Mouse (Mus musculus): ENCODE results near the gene Rps15a.

The Rps15a gene

DNA sequence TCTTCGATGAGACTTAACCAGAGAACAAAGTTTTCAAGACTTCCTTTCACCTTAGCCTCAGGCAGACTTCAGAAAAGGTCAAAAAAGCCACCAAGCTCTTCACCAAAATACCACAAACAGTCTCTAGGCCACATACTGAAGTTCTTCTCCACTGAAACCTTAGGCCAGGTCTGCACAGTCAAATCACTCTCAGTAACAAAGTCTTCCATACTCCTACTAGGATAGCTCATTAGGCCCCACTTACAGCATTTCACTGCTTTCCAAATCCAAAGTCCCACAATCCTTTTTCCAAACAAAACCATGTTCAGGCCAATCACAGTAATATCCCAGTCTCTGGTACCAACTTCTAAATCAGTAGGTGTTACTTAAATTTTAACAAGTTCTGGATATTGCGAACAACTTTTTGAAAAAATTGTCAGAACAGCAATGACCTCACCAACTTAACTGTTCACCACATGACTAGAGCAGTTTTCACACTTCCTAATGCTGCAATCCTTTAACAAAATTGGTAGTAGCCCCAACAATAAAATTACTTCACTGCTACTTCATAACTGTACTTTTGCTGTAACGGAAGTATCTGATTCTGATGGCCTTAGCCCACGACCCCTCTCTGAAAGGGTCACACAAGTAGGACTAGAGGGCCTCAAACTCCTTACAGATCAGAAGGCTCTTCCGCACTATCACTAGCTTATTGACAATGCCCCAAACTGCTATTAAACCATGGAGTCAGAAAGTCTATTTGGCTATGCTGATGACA is 2.3 kb downstream of the Rps15a start:
- DNase-seq: no peak

- DNase-seq: no peak
Observed at GRCm38 (mm10) chr7:118111128-118111527, 4.9 kb downstream of the Rps15a start.

GRCm38 (mm10) chr7:118107671-118108070 is 8.3 kb downstream of the Rps15a start:
- no peak for DNase-seq

DNA sequence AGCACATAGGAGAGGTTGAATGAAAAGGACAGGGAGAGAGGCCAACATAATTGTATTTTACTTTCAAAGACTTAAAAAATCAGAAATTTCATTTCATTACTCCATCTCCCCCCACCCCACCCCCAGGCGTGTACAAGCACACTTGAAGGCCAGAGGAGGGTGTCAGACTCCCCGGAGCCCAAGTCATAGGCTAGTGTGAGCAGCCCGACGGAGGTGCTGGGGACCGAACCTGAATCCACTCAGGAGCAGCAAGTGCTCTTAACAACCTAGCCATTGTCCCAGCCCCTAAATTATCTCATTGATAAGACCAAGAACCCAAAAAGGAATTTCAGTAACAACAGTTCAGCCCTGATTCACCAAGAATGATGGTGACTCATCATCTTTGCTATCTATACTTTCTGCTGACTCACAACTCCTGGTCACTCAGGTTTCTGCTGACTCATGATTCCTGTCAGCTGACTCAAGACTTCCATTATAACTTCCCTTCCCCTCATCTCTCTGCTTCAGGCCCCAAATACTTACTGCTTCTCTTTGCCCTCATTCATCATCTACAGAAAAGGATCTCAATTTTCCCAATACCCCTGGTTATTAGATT is 11.4 kb downstream of the Rps15a start:
- no peak for DNase-seq

DNA sequence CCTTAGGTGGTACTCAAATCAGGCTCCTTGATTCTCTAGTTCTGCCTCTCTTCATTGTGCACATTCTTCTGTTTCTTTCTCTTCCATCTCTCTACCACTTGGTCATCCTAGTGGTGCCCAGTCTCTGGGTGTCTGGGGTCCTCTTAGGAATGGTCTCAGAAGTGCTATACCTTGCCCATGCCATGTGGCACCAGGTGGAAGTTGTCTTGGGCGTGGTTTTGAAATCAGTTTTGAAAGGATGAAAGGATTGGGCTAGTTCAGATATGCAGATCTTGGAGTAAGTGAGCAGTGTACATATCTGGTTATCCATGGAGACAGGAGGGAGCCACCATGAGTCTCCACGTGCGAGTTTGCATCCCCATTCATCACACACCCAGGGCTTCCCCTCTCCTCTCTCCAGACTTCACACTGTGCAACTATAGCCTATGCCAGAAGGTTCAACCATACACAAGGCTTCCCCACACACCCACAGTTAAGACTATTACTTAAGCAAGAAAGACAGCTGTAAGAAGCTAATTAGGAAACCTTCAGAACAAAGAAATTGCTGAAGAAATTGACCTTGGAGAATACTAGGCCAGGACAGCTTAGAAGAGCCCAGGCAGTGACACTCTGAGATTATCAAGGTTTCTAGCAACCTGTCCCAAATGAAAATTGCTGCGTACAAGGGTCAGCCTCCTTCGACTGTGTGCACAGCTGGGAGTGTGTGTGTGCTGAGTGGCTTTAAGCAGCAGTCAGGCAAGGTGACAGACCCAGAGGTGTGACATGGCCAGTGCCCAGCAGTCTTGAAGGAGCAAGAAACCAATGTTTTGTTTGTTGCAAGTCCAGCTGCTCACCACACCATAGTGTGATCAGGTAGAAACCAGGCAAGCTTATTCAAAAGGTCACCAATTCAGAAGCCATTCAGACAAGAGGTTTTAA is 12.3 kb downstream of the Rps15a start:
- no peak for DNase-seq

DNA sequence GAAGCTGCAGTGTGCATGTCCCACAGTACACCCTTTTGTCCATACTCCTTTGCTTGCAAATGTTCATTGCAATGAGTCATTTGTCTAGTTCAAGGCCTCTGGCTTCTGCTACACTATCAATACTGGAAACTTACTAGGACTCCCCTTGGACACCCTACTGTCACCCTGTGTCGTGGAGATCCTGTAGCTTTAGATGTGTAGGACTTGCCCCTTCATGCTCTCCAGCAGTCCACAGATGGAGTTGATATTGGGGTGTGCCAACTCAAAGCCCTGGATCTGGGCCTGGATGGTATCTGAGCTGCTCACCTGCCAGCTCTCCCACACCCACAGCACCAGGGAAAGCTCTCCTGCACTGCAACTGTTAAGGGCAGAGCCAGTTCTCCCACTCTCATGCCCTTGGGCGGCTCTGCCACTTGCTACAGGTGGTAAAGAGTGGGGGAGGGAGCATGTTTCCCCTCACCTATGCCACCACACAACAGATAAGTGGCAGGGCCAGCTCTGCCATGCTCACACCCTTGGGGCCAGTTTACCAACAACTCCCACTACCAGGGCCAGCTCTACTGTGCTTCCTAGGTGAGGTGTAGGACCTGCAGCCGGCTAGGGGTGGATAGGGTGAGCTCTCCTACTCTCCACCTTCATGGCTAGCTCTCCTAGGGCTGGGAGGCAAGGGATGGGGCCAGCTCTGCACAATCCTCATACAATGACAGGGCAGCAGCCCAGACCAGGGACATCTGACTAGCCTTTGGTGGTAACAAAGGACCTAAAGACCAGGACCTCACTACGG is 13.1 kb downstream of the Rps15a start:
- DNase-seq: no peak

GRCm38 (mm10) chr7:118102231-118102630 is 13.8 kb downstream of the Rps15a start:
- DNase-seq: peak; percentile 55 to 57

DNA sequence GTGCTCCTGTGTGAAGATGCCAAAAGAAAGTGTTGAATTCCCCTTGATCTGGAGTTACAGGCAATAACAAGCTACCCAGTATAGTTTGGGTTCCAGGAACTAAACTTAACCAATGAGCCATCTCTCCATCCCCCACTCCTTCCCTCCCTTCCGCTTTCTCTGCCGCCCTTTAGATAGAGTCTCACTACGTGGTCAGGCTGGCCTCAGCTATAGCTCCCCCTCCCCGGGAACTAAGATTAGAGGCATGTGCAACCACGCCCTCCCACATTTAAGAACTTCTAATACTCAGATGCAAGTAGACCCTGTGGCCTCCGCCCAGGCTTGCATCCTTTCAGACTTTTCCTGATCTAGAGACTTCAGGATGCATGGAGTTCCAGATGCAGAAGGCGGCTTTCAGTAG is 18.4 kb downstream of the Rps15a start:
- no peak for DNase-seq

GRCm38 (mm10) chr7:118079987-118080386 is 36.0 kb downstream of the Rps15a start:
- no peak for DNase-seq

DNA sequence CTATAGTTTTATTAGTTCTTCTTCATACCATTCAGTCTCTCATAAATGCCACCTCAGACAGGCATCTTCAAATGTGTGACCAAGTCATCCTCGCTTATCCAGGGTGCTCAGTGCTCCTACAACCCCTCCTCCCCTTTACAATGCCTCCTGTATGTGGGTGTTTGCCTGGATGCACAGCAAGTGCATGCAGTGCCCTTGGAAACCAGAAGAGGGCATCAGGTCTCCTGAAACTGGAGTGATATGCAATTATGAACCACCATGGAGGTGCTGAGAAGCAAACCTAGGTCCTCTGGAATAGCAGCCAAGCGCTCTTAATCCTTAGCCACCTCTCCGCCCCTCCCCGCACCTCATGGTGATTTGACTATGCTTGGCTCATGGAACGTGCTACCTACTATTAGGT is 36.9 kb downstream of the Rps15a start:
- no peak for DNase-seq

GRCm38 (mm10) chr7:118067261-118067660 is 48.7 kb downstream of the Rps15a start:
- DNase-seq: no peak

GRCm38 (mm10) chr7:118056300-118056699 is 59.7 kb downstream of the Rps15a start:
- no peak for DNase-seq

Data from B cell, adult 2 months (primary cell).